Comparison of ENCODE assay signal across 8 mouse cellular contexts in genomic region chr2:32646379-32647056, GRCm38 (mm10). TPM values are rescaled to one million over a fixed set of nuclear protein-coding genes. Genes with fewer than 3 reads are reported as not detected.
DNase-seq lines count a peak whose midpoint lies in the region; ATAC-seq and TF ChIP-seq lines count a peak whose summit lies in the region.

TSS of gene Eng (plus strand) at chr2:32646595.

- ATAC-seq in intestine, embryonic 15.5 days: peak; percentile 54
- 0 out of 2 replicates have a peak, but pooled peaks have one; percentile 26 for ATAC-seq in limb, embryonic 12.5 days (ENCODE audit: insufficient number of reproducible peaks, insufficient read depth, low FRiP score, low TSS enrichment, low read depth)
- no peak for ATAC-seq in midbrain, embryonic 11.5 days (ENCODE audit: low FRiP score)

- H3K27me3 ChIP-seq in ES-Bruce4 (ENCODE audit: control insufficient read depth, insufficient read depth, low read length, poor library complexity, severe bottlenecking): no peaks in the 10 kb centered on the region
- H3K27me3 ChIP-seq in intestine, embryonic 15.5 days (replicated peaks): no peaks in the 10 kb centered on the region
- no peaks in the 10 kb centered on the region for H3K27me3 ChIP-seq in limb, embryonic 12.5 days
- H3K27me3 ChIP-seq in midbrain, embryonic 11.5 days (ENCODE audit: control insufficient read depth, insufficient read depth, low read length): no peaks in the 10 kb centered on the region

- H3K27ac ChIP-seq in ES-Bruce4 (ENCODE audit: insufficient read depth, low read length): peak within 1 kb of the TSS; percentile 36
- peak within 1 kb of the TSS; percentile 81 for H3K27ac ChIP-seq in intestine, embryonic 15.5 days
- H3K27ac ChIP-seq in limb, embryonic 12.5 days: peak within 1 kb of the TSS; percentile 42
- H3K27ac ChIP-seq in midbrain, embryonic 11.5 days (ENCODE audit: low read depth, low read length): no peak within 1 kb of the TSS

- TF ChIP-seq POLR2A in ES-Bruce4 (IDR thresholded peaks at IDR 0.05; ENCODE audit: insufficient read depth, low read length): no peak
- TF ChIP-seq POLR2A in brain, embryonic 14.5 days (IDR thresholded peaks at IDR 0.05; ENCODE audit: borderline replicate concordance, extremely low read depth, insufficient read depth, insufficient read length, poor library complexity, severe bottlenecking): no peak

- H3K36me3 ChIP-seq in ES-Bruce4 (ENCODE audit: control insufficient read depth, insufficient read depth, low read length, poor library complexity, severe bottlenecking): no peaks in the 10 kb centered on the region
- H3K36me3 ChIP-seq in intestine, embryonic 15.5 days: no peaks in the 10 kb centered on the region
- no peaks in the 10 kb centered on the region for H3K36me3 ChIP-seq in limb, embryonic 12.5 days
- H3K36me3 ChIP-seq in midbrain, embryonic 11.5 days (ENCODE audit: control insufficient read depth, insufficient read depth, low read length): no peaks in the 10 kb centered on the region

- peaks cover 8% of the 10 kb centered on the region for H3K4me1 ChIP-seq in ES-Bruce4 (ENCODE audit: control insufficient read depth, insufficient read depth, low read length)
- peaks cover 34% of the 10 kb centered on the region for H3K4me1 ChIP-seq in intestine, embryonic 15.5 days (replicated peaks)
- H3K4me1 ChIP-seq in limb, embryonic 12.5 days (replicated peaks): peaks cover 18% of the 10 kb centered on the region
- no peaks in the 10 kb centered on the region for H3K4me1 ChIP-seq in midbrain, embryonic 11.5 days (ENCODE audit: control insufficient read depth, insufficient read depth, low read length)

- no peaks in the 10 kb centered on the region for H3K9me3 ChIP-seq in ES-Bruce4 (replicated peaks; ENCODE audit: control insufficient read depth, insufficient read depth, low read length, poor library complexity, severe bottlenecking)
- H3K9me3 ChIP-seq in intestine, embryonic 15.5 days: no peaks in the 10 kb centered on the region
- no peaks in the 10 kb centered on the region for H3K9me3 ChIP-seq in limb, embryonic 12.5 days
- H3K9me3 ChIP-seq in midbrain, embryonic 11.5 days (ENCODE audit: control insufficient read depth, low read length): no peaks in the 10 kb centered on the region

- H3K9ac ChIP-seq in ES-Bruce4 (ENCODE audit: low read depth, poor library complexity, severe bottlenecking): peak within 1 kb of the TSS; percentile 88
- H3K9ac ChIP-seq in intestine, embryonic 15.5 days: peak within 1 kb of the TSS; percentile 47
- no peak within 1 kb of the TSS; the same call in 1 of the 2 replicates for H3K9ac ChIP-seq in limb, embryonic 12.5 days (replicated peaks)
- peak within 1 kb of the TSS; percentile 31 for H3K9ac ChIP-seq in midbrain, embryonic 11.5 days (ENCODE audit: low read length)

- no peak for TF ChIP-seq EP300 in ES-Bruce4 (IDR thresholded peaks at IDR 0.05; ENCODE audit: insufficient read depth, low read depth, low read length)

- H3K4me2 ChIP-seq in intestine, embryonic 15.5 days (replicated peaks): peak within 1 kb of the TSS; percentile 58
- peak within 1 kb of the TSS; percentile 33 for H3K4me2 ChIP-seq in limb, embryonic 12.5 days
- no peak within 1 kb of the TSS for H3K4me2 ChIP-seq in midbrain, embryonic 11.5 days

- DNase-seq in brain, embryonic 14.5 days (ENCODE audit: low read depth): no peak
- no peak for DNase-seq in gonadal fat pad, adult 2 months (ENCODE audit: low read depth)
- no peak for DNase-seq in midbrain, embryonic 11.5 days (ENCODE audit: low spot score, missing footprints)
- peak; percentile 66 for DNase-seq in thymus, postnatal 25 days
- DNase-seq in right cerebral cortex, adult 18-20 months: no peak

- peak within 1 kb of the TSS; percentile 81 for H3K4me3 ChIP-seq in ES-Bruce4 (ENCODE audit: low read depth, low read length)
- peak within 1 kb of the TSS; percentile 43 for H3K4me3 ChIP-seq in intestine, embryonic 15.5 days (replicated peaks)
- peak within 1 kb of the TSS; percentile 22 for H3K4me3 ChIP-seq in limb, embryonic 12.5 days (replicated peaks)
- H3K4me3 ChIP-seq in midbrain, embryonic 11.5 days (ENCODE audit: low read depth, low read length): peak within 1 kb of the TSS; percentile 12; the same call in 1 of the 2 replicates

- 50% methylated on average over 31 of the region's 31 CpGs for WGBS in intestine, embryonic 15.5 days
- WGBS in limb, embryonic 12.5 days: 59% methylated on average over 31 of the region's 31 CpGs
- WGBS in midbrain, embryonic 11.5 days: 58% methylated on average over 31 of the region's 31 CpGs

- TF ChIP-seq CTCF in ES-Bruce4 (IDR thresholded peaks at IDR 0.05; ENCODE audit: low read depth, low read length): no peak
- no peak for TF ChIP-seq CTCF in brain, embryonic 14.5 days (IDR thresholded peaks at IDR 0.05; ENCODE audit: borderline replicate concordance, extremely low read depth, insufficient read depth, insufficient read length)

RNA-seq across cellular contexts. Expression of gene Eng, which starts in this region (rescaled TPM):
- 20.0 and 20.8 TPM in 2 replicates for polyA plus RNA-seq in ES-Bruce4 (2011; ENCODE audit: insufficient read depth, insufficient read length, low read depth, missing spikeins)
- 27.1 and 38.0 TPM in 2 replicates for polyA plus RNA-seq in brain, embryonic 14.5 days (2012; rRNA removed)
- polyA plus RNA-seq in gonadal fat pad, adult 2 months (2012; rRNA removed): 109 TPM in 2 replicates
- 62.6 and 63.2 TPM in 2 replicates for polyA plus RNA-seq in intestine, embryonic 15.5 days (2015; fragmentation: Nextera tagmentation; extraction: Ambion mirVana)
- polyA plus RNA-seq in limb, embryonic 12.5 days (2016; fragmentation: Nextera tagmentation; extraction: Ambion mirVana): 24.7 and 25.7 TPM in 2 replicates
- 20.5 and 22.7 TPM in 2 replicates for polyA plus RNA-seq in midbrain, embryonic 11.5 days (2014; fragmentation: Nextera tagmentation; extraction: Ambion mirVana)

Comparison
In these comparisons a context has a peak if more than half of its experiments do, and no peak if none do; other contexts are left out.
1. H3K4me3 ChIP-seq: peak in every context shown above with its lines; median percentile 81 in ES-Bruce4; 43 in intestine, embryonic 15.5 days; 22 in limb, embryonic 12.5 days; 12 in midbrain, embryonic 11.5 days.